Mouse (Mus musculus) midbrain, embryonic 11.5 days (tissue): ENCODE results near the gene Txndc8. TPM values are rescaled to one million over a fixed set of nuclear protein-coding genes. Genes with fewer than 3 reads are reported as not detected.

Source experiments
- ATAC-seq: fragments of 200-750 bp; cut with Nextera tagmentation; 2 replicates; pipeline ENCODE4 v1.8.0; 2017; ENCODE audit warnings: moderate TSS enrichment, moderate library complexity; ENCODE audit not compliant: low FRiP score
- DNase-seq: peaks from one replicate; pipeline ENCODE4 v3.0.0; 2015; ENCODE audit warnings: low spot score; ENCODE audit errors: missing footprints
- H3K27ac ChIP-seq: fragments of 300-500 bp; sonication (generic); 2 replicates; pipeline ENCODE4 v1.5.1; 2014; ENCODE audit warnings: low read depth, low read length
- H3K27me3 ChIP-seq: fragments of 300-500 bp; sonication (generic); 2 replicates; pipeline ENCODE4 v1.6.1; 2014; ENCODE audit warnings: mild to moderate bottlenecking, low read length, moderate library complexity, mixed read lengths; ENCODE audit not compliant: control insufficient read depth, insufficient read depth
- H3K36me3 ChIP-seq: fragments of 300-500 bp; sonication (generic); 2 replicates; pipeline ENCODE4 v1.6.1; 2014; ENCODE audit warnings: mild to moderate bottlenecking, low read length, moderate library complexity, mixed read lengths; ENCODE audit not compliant: control insufficient read depth, insufficient read depth
- H3K4me1 ChIP-seq: fragments of 300-500 bp; sonication (generic); 2 replicates; pipeline ENCODE4 v1.6.1; 2014; ENCODE audit warnings: low read length; ENCODE audit not compliant: control insufficient read depth, insufficient read depth
- H3K4me2 ChIP-seq: fragments of 300-500 bp; sonication (generic); 2 replicates; pipeline ENCODE4 v1.6.1; 2014; ENCODE audit warnings: mild to moderate bottlenecking, moderate library complexity
- H3K4me3 ChIP-seq: fragments of 300-500 bp; sonication (generic); 2 replicates; pipeline ENCODE4 v1.5.1; 2014; ENCODE audit warnings: low read depth, low read length
- H3K9ac ChIP-seq: fragments of 300-500 bp; sonication (generic); 2 replicates; pipeline ENCODE4 v1.6.1; 2014; ENCODE audit warnings: low read length
- H3K9me3 ChIP-seq: fragments of 300-500 bp; sonication (generic); 2 replicates; pipeline ENCODE4 v1.6.1; 2016; ENCODE audit warnings: low read length; ENCODE audit not compliant: control insufficient read depth
- WGBS: fragments of 180-500 bp; shearing (Covaris S2); extraction: QIAGEN DNeasy Blood & Tissue Kit; methylation state at CpG from one replicate; pipeline ENCODE4 v1.1.7; 2014; 5-methylcytosine and 5-hydroxymethylcytosine counted together
- polyA plus RNA-seq: library from polyadenylated mRNA; unstranded; fragments of >200 nt; fragmentation: Nextera tagmentation; extraction: Ambion mirVana; gene quantifications from 2 replicates; pipeline ENCODE4 v1.2.1, GENCODE M21; 2014

The Txndc8 gene
- polyA plus RNA-seq, 1 experiment from 2014 or later = not detected

GRCm38 (mm10) chr4:57953796-57954195 is 55.1 kb downstream of the Txndc8 start:
- DNase-seq = no peak
- Histone ChIP-seq H3K27ac (no peak overlapping the region), H3K27me3 (no peaks in the 10 kb centered on the region), H3K4me1 (peaks cover 11% of the 10 kb centered on the region), H3K9ac (no peak overlapping the region), H3K4me3 (no peak overlapping the region), H3K9me3 (peaks cover 3% of the 10 kb centered on the region; the same call in 1 of the 2 replicates), H3K36me3 (peaks cover 26% of the 10 kb centered on the region), H3K4me2 (no peak overlapping the region)
- WGBS = 93% methylated on average over 7 of the region's 7 CpGs
- ATAC-seq = no peak

- no peak overlapping the region for H3K4me2 ChIP-seq
- peaks cover 11% of the 10 kb centered on the region for H3K4me1 ChIP-seq
- ATAC-seq (no peak), DNase-seq (no peak)
- H3K36me3 ChIP-seq = peaks cover 29% of the 10 kb centered on the region
- 90% methylated on average over 1 of the region's 1 CpGs for WGBS
- H3K27me3 ChIP-seq = no peaks in the 10 kb centered on the region
- H3K9ac ChIP-seq = no peak overlapping the region
- H3K4me3 ChIP-seq = no peak overlapping the region
- H3K9me3 ChIP-seq = peaks cover 3% of the 10 kb centered on the region; the same call in 1 of the 2 replicates
- H3K27ac ChIP-seq = no peak overlapping the region
Observed at GRCm38 (mm10) chr4:57952891-57953290, 56.0 kb downstream of the Txndc8 start.

GRCm38 (mm10) chr4:57952416-57952815 is 56.5 kb downstream of the Txndc8 start:
- 95% methylated on average over 3 of the region's 3 CpGs for WGBS
- Histone ChIP-seq H3K27ac (no peak overlapping the region), H3K4me2 (no peak overlapping the region), H3K9ac (no peak overlapping the region), H3K36me3 (peaks cover 33% of the 10 kb centered on the region), H3K4me1 (peaks cover 11% of the 10 kb centered on the region), H3K9me3 (peaks cover 3% of the 10 kb centered on the region; the same call in 1 of the 2 replicates), H3K4me3 (no peak overlapping the region), H3K27me3 (no peaks in the 10 kb centered on the region)
- ATAC-seq = no peak
- peak; percentile 49 for DNase-seq

GRCm38 (mm10) chr4:57949866-57950265 is 59.1 kb downstream of the Txndc8 start:
- DNase-seq (no peak), ATAC-seq (no peak)
- H3K9ac ChIP-seq = no peak overlapping the region
- peaks cover 35% of the 10 kb centered on the region for H3K36me3 ChIP-seq
- no peaks in the 10 kb centered on the region for H3K27me3 ChIP-seq
- no peak overlapping the region for H3K27ac ChIP-seq
- H3K9me3 ChIP-seq = peaks cover 3% of the 10 kb centered on the region; the same call in 1 of the 2 replicates
- peaks cover 2% of the 10 kb centered on the region for H3K4me1 ChIP-seq
- H3K4me2 ChIP-seq = no peak overlapping the region
- H3K4me3 ChIP-seq = no peak overlapping the region
- 96% methylated on average over 6 of the region's 6 CpGs for WGBS

GRCm38 (mm10) chr4:57947476-57947875 is 61.4 kb downstream of the Txndc8 start:
- Histone ChIP-seq H3K4me1 (no peaks in the 10 kb centered on the region), H3K9ac (no peak overlapping the region), H3K36me3 (peaks cover 41% of the 10 kb centered on the region), H3K27ac (no peak overlapping the region), H3K4me3 (no peak overlapping the region), H3K27me3 (no peaks in the 10 kb centered on the region), H3K4me2 (no peak overlapping the region), H3K9me3 (peaks cover 3% of the 10 kb centered on the region; the same call in 1 of the 2 replicates)
- 96% methylated on average over 4 of the region's 4 CpGs for WGBS
- ATAC-seq (no peak), DNase-seq (peak; percentile 53)

- H3K9me3 ChIP-seq = peaks cover 3% of the 10 kb centered on the region; the same call in 1 of the 2 replicates
- WGBS = 92% methylated on average over 10 of the region's 10 CpGs
- no peak overlapping the region for H3K4me2 ChIP-seq
Observed at GRCm38 (mm10) chr4:57947036-57947435, 61.9 kb downstream of the Txndc8 start.

GRCm38 (mm10) chr4:57942892-57943291 is 66.0 kb downstream of the Txndc8 start:
- 94% methylated on average over 2 of the region's 2 CpGs for WGBS
- H3K36me3 ChIP-seq = peaks cover 13% of the 10 kb centered on the region; the same call in 1 of the 2 replicates
- H3K4me1 ChIP-seq = no peaks in the 10 kb centered on the region

More at GRCm38 (mm10) chr4:57947036-57947435, 61.9 kb downstream of the Txndc8 start:
- DNase-seq = no peak
- Histone ChIP-seq H3K36me3 (peaks cover 38% of the 10 kb centered on the region), H3K9ac (no peak overlapping the region), H3K27ac (no peak overlapping the region), H3K27me3 (no peaks in the 10 kb centered on the region), H3K4me1 (no peaks in the 10 kb centered on the region), H3K4me3 (no peak overlapping the region)
- no peak for ATAC-seq

GRCm38 (mm10) chr4:57940631-57941030 is 68.3 kb downstream of the Txndc8 start:
- no peak overlapping the region for H3K27ac ChIP-seq
- ATAC-seq (no peak), DNase-seq (peak; percentile 53)
- H3K4me1 ChIP-seq = no peaks in the 10 kb centered on the region
- H3K4me2 ChIP-seq = no peak overlapping the region
- peaks cover 9% of the 10 kb centered on the region; the same call in 1 of the 2 replicates for H3K36me3 ChIP-seq
- H3K27me3 ChIP-seq = no peaks in the 10 kb centered on the region
- H3K9me3 ChIP-seq = no peaks in the 10 kb centered on the region
- no peak overlapping the region for H3K9ac ChIP-seq
- H3K4me3 ChIP-seq = no peak overlapping the region
- WGBS = 90% methylated on average over 4 of the region's 4 CpGs

More at GRCm38 (mm10) chr4:57942892-57943291, 66.0 kb downstream of the Txndc8 start:
- H3K9me3 ChIP-seq = no peaks in the 10 kb centered on the region
- DNase-seq = peak; percentile 81
- H3K27ac ChIP-seq = no peak overlapping the region
- H3K4me2 ChIP-seq = no peak overlapping the region
- H3K27me3 ChIP-seq = no peaks in the 10 kb centered on the region
- no peak overlapping the region for H3K4me3 ChIP-seq
- no peak for ATAC-seq
- no peak overlapping the region for H3K9ac ChIP-seq

GRCm38 (mm10) chr4:57937292-57937691 is 71.6 kb downstream of the Txndc8 start:
- H3K4me3 ChIP-seq = no peak overlapping the region
- H3K4me1 ChIP-seq = no peaks in the 10 kb centered on the region
- H3K27me3 ChIP-seq = no peaks in the 10 kb centered on the region
- ATAC-seq = no peak
- no peak overlapping the region for H3K27ac ChIP-seq
- WGBS = 90% methylated on average over 6 of the region's 6 CpGs
- H3K9ac ChIP-seq = no peak overlapping the region
- no peak overlapping the region for H3K4me2 ChIP-seq
- H3K9me3 ChIP-seq = no peaks in the 10 kb centered on the region
- peak; percentile 47 for DNase-seq
- H3K36me3 ChIP-seq = no peaks in the 10 kb centered on the region; the same call in 1 of the 2 replicates
